Mouse (Mus musculus) myocyte (in vitro differentiated cells): ENCODE data around the gene Plppr2.

Source experiments
- CEBPB ChIP-seq: IDR thresholded peaks from 2 replicates; pipeline ENCODE4 v1.6.1; 2011; ENCODE audit warnings: mild to moderate bottlenecking, moderate library complexity; ENCODE audit not compliant: poor library complexity, insufficient read depth, severe bottlenecking
- MYOD1 ChIP-seq, 3 experiments: IDR thresholded peaks; one replicate each; pipeline ENCODE4 v1.6.1; 2011; ENCODE audit warnings: control low read depth in 2 of 3, low read depth in 2 of 3, mild to moderate bottlenecking in 2 of 3, moderate library complexity in 1 of 3; ENCODE audit not compliant: insufficient read length in 2 of 3, control insufficient read depth in 1 of 3
- TCF12 ChIP-seq: IDR thresholded peaks from one replicate; pipeline ENCODE4 v1.6.1; 2011; ENCODE audit warnings: mild to moderate bottlenecking, control low read depth; ENCODE audit not compliant: poor library complexity, insufficient read depth, severe bottlenecking
- USF1 ChIP-seq: IDR thresholded peaks from one replicate; pipeline ENCODE4 v1.6.1; 2011; ENCODE audit warnings: low read depth, mild to moderate bottlenecking, control low read depth, moderate library complexity

GRCm38 (mm10) chr9:21962010-21962409 is 25.2 kb downstream of the Plppr2 start:
- TF ChIP-seq TCF12 (no peak), CEBPB (no peak), USF1 (no peak), MYOD1 (IDR thresholded peaks at IDR 0.05; ENCODE audit: control insufficient read depth in 1 of 3, insufficient read length in 2 of 3, low read depth in 2 of 3) (no peak)
